Mouse (Mus musculus) bone marrow macrophage, adult 2 months (primary cell): ENCODE measurements around the gene Rims1.

Source experiments
- CTCF ChIP-seq: IDR thresholded peaks from 2 replicates; pipeline ENCODE4 v1.5.1; 2012; ENCODE audit warnings: low read depth, mild to moderate bottlenecking, low read length, moderate library complexity
- POLR2A ChIP-seq: IDR thresholded peaks from 2 replicates; pipeline ENCODE4 v1.6.1; 2012; ENCODE audit warnings: mild to moderate bottlenecking, low read depth, low read length, borderline replicate concordance

GRCm38 (mm10) chr1:22293310-22293709 is 512.5 kb downstream of the Rims1 start:
- TF ChIP-seq CTCF (no peak), POLR2A (no peak)
